Mouse (Mus musculus): Measurements from ENCODE around the gene Asns. TPM values are rescaled to one million over a fixed set of nuclear protein-coding genes. Genes with fewer than 3 reads are reported as not detected.
"Not testable (repeated sequence)": the region's sequence is repeated elsewhere in the genome, so short reads cannot be mapped to it uniquely, and the experiment has no call there.

Asns gene
- polyA plus RNA-seq, 2 experiments from 2014 or later: 16.5 to 34.2 TPM

- ATAC-seq: no peak
These were observed 16.7 kb downstream of the Asns start for GRCm38 (mm10) chr6:7676194-7676901.

DNA sequence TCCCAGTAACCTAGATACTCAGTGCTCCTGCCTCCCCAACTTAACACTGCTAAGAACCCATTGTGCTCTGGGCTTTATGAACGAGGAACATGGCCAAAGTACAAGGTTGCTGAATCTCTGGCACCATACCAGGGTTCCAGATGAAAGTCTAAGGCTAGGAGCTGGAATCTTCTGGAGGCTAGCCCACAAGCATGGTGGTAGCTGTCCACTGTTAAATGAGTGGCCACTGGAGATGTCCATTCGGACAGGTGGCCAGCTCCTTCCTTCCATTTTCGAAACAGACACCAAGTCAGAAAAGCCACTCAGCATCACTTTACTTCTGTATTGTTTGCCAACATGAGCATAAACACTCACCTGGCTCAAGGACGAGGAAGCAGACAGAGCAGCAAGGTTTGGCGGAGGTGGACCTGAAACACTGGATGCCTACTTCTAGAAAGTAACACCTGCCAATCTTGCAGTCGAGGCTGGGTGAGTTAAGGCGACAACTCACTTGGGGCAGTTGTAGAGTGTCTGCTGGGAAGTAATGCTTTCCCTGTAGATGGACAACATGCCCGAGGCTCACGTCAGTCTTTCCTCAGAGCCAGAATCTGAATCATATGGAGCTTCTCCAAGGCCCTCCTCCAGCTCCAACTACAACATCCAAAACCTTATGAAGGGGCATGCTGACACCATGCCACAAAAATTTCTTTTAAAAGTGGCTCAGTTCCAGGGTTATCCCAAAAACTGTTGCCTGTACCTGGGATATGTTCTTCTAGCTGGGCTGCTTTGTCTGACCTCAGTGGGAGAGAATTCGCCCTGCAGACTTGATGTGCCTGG, 20.4 kb downstream of the Asns start:
- no peak for ATAC-seq

DNA sequence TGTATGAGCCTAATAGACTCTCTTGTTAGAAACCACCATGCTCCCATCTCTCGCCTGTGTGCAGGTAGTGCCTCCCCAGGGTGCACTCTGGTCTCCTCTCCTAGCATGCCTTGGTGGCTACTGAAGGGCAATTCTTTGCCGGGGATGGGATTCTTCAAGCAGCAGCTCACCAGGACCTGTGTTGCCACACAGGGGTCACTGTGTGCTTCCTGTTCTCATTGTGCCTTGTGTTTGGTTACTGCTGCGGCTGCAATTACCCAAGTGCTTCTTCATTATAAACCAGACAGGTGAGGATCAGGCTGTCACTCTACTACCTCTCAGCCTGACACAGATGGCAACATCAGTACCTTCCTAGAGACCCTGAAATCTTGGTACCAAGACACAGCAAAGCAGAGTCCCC, 21.6 kb downstream of the Asns start:
- ATAC-seq: no peak

- ATAC-seq: no peak
These were observed 22.5 kb downstream of the Asns start for GRCm38 (mm10) chr6:7670588-7670987.

- no peak for ATAC-seq
These were observed 23.3 kb downstream of the Asns start for GRCm38 (mm10) chr6:7669721-7670120.

- ATAC-seq: no peak
These were observed 24.7 kb downstream of the Asns start for GRCm38 (mm10) chr6:7668332-7668731.

DNA sequence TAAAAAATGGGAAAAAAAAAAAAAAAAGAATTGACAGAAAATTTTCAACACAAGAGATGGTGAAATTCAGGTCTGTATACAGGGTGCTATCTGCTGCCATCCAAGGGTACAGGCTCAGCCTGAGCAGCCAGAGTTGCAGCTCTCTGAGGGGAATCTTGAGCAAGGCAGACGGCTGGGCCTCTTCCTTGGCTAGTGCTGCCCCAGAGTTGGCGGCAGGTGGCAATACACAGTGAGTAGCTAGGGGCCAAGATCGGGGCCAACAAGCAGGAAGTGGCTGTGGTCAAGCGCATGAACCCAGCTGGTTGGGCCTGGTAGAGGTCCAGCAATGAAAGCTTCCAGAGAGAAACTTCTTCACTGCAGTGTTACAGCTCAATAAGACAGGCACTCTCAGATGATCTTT, 27.2 kb downstream of the Asns start:
- not testable (repeated sequence) for ATAC-seq

GRCm38 (mm10) chr6:7661455-7661854, 31.6 kb downstream of the Asns start:
- no peak for ATAC-seq

GRCm38 (mm10) chr6:7660377-7661080, 32.5 kb downstream of the Asns start:
- ATAC-seq: no peak

DNA sequence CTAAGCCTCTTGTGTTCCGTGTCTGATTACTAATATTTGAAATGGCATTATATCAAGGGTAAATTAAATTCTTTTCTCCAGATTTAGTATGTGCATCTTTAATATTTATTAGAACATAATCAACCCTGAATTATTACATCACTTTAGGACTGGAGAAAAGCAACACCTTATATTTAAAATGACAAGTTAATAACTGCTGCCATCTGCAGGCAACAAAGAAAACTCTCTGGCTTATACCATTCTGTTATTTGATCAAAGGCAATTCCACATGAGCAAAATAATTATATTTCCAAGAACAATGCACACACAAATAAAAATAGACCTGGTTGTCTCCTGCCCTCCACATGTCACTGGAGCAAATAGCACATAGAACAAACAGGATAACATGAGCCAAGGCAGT, 36.5 kb downstream of the Asns start:
- ATAC-seq: no peak

DNA sequence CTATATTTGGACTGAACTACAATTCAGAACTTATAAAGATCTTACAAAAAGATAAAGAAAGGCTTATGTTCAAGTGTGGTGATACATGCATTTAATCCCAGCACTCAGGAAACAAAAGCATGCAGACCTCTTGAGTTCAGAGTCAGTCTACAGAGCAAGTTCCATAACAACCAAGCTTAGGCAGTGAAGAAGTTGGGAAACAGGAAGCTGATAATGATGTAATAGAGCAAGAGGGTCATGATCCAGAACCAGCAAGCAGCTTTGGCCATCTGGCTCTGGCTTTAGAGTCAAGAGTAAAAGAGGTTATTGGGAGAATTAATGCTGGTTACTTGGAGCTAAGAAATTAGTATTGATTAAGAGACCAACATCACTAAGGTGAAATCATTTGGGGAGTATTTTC, 44.6 kb downstream of the Asns start:
- no peak for ATAC-seq

Other genes starting within 250 kb of the Asns start
- gene Tac1, start 138.4 kb downstream of the Asns start, polyA plus RNA-seq (2017; shearing (Covaris generic)): not detected
- 1 to 10 TPM; 5.8 to 8.0 TPM for gene C1galt1, start 151.6 kb upstream of the Asns start, polyA plus RNA-seq (2017; shearing (Covaris generic))

Data from activated CD4-positive, CD25-positive, alpha-beta regulatory T cell, adult 4 months (primary cell).